Mouse (Mus musculus) layer of hippocampus, adult 11-12 months (tissue): Measurements from ENCODE around the gene Abhd16b.
A peak's percentile ranks its signal among the peaks of the same experiment; 100 is the strongest.
"Not testable (repeated sequence)": the region's sequence is repeated elsewhere in the genome, so short reads cannot be mapped to it uniquely, and the experiment has no call there.

ENCODE experiments used
- DNase-seq: peaks from one replicate; pipeline ENCODE4 v3.0.0; 2022; ENCODE audit warnings: low spot score

Gene Abhd16b

DNA sequence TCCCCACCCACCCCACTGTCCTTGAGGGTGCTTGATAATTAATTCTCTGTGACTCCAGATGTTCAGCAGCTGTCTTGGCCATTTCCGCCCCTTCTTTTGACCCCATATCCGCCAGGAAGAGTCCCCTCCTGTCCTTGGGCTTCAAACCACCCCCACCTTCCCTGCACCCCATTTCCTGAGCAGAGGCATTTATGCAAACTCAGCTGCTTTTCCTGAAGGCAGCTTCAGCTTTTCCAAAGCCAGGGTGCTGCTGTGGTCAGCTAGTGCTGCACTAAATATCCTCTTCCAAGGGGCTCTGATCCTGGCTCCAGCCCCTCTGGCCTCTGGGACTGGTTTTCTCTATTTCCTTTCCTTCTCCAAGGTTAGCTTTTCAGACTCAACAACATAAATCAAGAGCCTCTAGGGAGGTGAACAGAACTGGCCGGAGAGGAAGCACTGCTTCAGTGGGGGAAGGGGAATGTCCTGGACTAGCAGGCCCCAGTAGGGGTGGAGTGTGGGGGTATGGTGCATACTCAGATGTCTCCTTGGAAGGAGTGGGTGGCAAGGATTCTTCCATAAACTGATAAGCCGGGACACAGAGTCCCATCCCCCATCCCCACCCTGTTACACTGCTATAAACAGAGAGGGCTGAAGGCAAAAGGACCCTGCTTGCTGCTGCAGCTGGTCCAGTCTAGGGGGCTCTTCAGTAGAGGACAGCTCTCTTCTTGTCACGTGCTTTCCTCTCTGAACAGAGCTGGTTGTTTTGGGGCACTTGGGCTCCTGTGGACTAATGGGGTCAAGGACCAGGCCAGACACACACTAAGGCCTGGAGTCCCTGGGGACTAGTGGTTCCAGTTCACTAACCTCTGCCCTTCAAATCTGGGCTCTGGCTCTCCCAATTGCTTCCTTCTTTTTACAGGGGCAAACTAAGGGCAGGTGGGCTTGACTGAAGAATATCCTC, 5.4 kb upstream of the Abhd16b start:
- no peak for DNase-seq

- no peak for DNase-seq
Observed at GRCm38 (mm10) chr2:181491432-181492205, 1.4 kb upstream of the Abhd16b start.

DNA sequence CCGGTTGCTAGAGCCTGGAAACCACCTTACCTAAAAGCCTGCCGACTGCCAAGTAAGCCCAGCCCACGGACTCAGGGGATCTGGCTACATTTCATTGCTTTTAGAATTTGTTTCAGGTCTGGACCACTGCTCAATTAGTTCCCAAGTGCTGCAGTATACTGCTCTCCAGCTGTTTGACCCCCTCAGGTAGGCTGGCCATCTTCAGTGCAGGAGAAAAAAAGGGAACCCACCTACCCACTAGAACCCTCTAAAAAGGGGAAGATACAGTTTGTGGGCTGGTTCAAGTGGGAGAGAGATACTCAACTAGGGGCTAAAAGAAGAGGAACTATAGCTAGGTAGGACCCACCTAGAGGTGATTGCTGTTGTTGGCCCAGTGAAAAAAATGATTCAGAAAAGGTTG, 800 bp upstream of the Abhd16b start:
- DNase-seq, result no peak

GRCm38 (mm10) chr2:181494266-181494945, 1.4 kb downstream of the Abhd16b start:
- no peak for DNase-seq

GRCm38 (mm10) chr2:181495845-181496244, 2.8 kb downstream of the Abhd16b start:
- DNase-seq, result not testable (repeated sequence)

DNA sequence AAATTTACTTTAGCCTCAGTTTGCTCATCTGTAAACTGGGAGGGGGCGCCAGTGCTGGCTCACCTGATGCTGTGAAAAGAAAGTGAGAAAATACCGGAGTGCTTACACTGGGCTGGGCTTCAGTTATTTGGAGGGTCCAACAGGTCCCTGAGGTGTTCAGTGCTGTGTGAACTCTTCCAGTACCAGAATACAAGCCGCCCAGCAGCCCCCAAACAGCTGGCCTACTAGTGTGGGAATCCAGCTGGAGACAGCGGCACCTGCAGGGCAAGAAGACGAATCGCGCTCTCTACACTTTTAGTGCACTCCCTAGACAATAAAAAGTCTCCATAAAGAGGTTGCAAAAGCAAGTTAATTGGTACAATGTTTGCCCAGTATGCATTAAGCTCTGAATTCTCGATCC, 3.3 kb downstream of the Abhd16b start:
- peak; percentile 56 for DNase-seq

DNA sequence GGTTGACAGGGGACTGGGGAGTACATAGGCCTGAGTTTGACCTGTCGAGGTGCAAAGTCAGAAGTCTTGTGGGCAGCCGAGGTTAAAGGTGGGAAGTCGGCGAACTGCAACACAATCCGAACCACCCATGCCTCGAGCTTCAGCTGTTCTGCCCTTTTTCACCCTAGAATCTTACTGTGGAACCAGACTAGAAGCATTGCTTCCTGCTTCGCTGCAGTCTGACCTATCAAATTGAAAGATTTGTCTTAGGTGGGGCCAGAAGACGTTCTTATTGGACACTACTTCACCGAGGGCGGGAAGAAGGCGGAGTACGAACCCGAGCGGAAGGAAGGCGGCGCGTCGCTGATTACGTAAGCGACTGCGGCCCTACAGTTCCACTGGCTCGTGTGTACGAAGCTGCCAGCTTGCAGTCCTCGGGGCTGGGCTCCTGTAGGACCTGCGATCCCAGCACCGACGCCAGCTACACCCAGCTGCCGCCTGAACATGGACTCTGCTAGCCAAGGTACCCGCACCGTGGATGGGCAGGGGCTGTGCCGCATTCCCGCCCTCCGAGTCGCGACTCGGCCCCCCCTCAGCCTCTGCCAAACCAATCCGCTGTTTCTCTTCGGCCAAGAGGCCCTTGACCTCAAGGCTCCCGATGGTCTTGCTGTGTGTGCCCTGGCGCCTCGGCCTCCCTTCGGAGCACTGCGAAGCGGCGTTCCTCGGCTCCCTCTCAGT, 4.0 kb downstream of the Abhd16b start, which contains the start of gene Tpd52l2:
Tpd52l2 (plus strand) TSS at position 312 of the 717 bp plus-strand sequence.
- peak; percentile 94 for DNase-seq

DNA sequence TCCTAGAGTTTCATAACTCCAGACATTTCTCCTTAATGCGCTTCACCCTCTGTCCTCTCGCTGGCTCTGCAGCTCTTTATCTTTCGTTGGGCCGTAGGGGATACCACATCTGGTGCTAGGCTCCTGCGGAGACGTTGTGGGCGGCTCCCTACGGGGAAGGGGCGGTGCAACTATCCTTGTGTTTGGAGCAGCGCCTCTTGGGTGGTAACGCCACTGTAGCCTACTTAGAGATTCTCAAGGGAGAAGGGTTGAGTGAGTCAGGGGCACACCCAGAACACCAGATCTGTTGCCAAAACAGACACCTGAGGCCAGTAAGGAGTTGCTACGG, 4.5 kb downstream of the Abhd16b start:
- DNase-seq, result peak; percentile 25

DNA sequence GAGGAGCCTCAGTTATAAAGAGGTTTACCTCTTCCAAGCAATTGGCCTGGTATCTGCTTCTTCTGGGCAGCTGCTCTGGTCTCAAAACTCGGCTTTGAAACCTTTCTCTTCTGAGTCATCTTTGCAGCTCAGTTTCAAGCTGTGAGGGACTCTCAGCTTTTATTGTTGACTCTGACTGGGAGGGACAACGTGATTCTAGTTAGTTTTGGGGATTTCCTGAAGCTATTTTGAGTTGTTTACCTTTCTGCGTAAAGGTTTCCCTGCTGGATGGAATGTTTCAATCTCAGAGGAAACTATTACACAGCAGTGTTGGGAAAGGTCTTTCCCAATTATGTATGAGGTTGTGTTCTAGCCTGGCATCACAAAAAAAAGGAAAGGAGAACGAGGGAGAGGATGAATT, 5.6 kb downstream of the Abhd16b start:
- no peak for DNase-seq

DNA sequence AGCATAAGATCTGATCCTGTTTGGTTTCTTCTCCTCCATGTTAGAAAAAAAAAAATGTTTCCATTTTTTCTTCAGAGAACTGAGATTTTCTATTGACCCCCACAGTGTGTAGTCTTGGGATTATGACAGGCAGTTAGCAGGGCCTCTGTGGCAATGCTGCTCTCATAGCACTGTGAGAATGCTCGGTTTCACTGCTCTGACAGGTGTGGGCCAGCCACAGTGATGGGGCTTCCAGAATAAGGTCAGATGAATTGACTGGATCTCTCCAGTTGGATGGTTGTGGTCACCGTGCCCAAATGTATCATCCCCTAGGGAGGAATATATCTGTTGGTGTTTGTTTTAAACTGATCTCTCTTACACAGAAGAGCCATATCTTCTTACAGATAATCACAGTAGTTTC, 16.2 kb downstream of the Abhd16b start:
- DNase-seq, result no peak

DNA sequence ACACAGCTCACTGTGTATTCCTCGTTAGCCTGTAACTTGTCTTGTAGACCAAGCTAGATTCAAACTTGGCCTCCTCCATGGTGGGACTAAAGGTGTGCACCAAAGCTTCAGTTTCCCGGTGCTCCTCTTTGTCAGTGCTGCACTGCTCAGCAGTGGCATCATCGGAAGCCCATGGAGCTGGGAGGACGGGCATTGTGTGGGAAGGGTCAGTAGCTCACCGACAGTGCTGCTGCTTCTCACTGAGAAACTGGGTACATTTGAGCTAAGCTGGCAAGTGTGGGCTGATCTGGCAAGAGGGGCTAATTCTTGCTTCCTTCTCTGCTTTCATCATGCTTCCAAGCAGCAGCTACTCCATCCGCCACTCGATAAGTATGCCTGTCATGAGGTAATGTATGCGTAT, 18.2 kb downstream of the Abhd16b start:
- no peak for DNase-seq

GRCm38 (mm10) chr2:181519201-181519600, 26.2 kb downstream of the Abhd16b start:
- DNase-seq, result no peak

DNA sequence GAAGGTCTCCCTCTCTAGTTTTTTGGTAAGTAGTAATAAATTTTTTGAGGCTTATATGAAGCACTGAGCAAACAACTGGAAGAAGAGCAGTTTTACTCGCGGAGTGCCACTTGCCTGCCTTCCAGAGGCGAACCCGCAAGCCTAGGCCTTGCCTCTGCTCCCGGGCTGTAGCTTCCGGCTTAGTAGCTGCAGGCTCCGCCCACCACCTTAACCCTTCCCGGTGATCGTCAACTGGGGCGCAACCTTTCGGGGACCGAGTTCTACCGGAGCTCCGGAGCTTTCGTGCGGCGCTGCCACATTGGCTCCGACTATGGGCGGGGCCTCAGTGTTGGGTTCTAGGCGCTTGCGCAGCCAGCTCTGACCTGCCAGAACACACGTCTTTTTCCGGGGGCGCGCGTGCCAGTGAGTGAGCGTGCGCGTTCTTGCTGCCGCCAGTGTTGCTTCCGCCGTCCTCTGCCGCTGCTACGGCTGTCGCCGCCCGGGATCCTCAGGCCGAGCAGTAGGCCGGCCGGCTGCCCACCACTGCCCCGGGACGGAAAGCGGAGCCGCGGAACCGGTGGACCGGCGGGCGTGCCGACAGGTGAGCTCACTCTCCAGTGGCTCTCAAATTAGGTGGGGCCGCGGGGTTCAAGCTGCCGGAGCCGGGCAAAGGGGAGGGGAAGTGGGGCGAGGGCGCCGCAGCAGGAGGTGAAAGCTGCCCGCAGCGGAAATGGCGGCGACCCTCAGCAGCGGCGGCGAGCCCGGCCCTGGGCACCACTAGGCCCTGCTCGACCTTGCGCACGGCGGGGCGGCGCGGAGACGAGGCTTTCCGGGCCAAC, 27.3 kb downstream of the Abhd16b start, which contains the start of gene Dnajc5:
Dnajc5 (plus strand) TSS at position 368 of the 818 bp plus-strand sequence.
- DNase-seq, result peak; percentile 98

- no peak for DNase-seq
Observed at GRCm38 (mm10) chr2:181520936-181521227, 27.9 kb downstream of the Abhd16b start.

- no peak for DNase-seq
Observed at GRCm38 (mm10) chr2:181521491-181521890, 28.5 kb downstream of the Abhd16b start.

- peak; percentile 28 for DNase-seq
Observed at GRCm38 (mm10) chr2:181522811-181523210, 29.8 kb downstream of the Abhd16b start.

- no peak for DNase-seq
Observed at GRCm38 (mm10) chr2:181525526-181525925, 32.5 kb downstream of the Abhd16b start.

DNA sequence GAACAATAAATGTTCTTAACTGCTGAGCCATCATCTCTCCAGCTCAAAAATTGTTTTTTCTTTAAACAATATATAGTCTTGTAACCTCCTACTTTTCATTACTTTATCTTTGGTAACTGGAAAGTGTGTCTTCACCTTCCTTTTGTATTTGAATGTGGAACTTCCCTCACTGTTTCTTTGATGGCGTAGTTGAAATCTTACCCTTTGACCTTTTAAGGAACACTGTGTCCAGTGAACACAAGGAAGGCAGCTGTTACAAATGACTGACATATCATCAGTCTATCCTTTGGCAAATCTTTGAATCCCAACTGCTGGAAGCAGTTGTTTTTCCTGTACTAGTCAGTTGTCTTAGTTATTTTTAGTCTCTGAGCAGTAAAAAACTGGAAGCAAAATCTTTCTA, 36.1 kb downstream of the Abhd16b start:
- no peak for DNase-seq

DNA sequence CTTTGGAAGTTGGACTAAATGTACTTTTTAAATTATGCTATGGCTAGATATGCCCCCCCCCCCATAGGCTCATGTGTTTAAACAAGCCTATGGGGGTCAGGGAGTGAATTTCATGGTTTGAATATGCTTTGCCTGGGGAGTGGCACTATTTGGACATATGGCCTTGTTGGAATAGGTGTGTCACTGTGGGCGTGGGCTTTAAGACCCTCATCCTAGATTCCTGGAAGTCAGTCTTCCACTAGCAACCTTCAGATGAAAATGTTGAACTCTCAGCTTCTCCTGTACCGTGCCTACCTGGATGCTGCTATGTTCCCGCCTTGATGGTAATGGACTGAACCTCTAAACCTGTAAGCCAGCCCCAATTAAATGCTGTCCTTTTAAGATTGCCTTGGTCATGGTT, 39.6 kb downstream of the Abhd16b start:
- DNase-seq, result no peak

- DNase-seq, result no peak
Observed at GRCm38 (mm10) chr2:181536410-181536809, 43.4 kb downstream of the Abhd16b start.

GRCm38 (mm10) chr2:181537444-181538047, 44.5 kb downstream of the Abhd16b start:
- peak; percentile 62 for DNase-seq
